Mouse (Mus musculus): ENCODE results near the gene Tpr.

DNA sequence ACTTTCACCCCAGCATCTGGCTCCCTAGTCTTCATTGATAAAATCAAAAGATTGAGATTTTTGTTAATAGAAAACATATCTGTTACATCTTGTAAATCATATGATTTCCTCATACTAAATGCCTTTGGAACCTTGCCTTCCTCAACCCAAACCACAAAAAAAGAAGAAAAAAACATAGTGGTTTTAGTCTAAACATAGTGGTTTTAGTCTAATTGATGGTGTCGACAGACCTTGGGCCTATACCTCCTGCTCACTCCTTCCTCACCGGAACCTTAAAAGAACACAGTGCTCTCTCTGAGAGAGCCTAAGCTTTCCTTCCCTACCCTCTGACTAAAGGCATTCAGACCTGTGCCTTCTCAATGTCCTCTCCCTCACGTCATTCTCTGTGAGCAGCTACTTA is 3.4 kb downstream of the Tpr start:
- TF ChIP-seq POLR2A (IDR thresholded peaks at IDR 0.05; ENCODE audit: borderline replicate concordance, extremely low read depth, low read depth, low read length) (no peak), CTCF (IDR thresholded peaks at IDR 0.05; ENCODE audit: insufficient read depth, low read length) (no peak)

All from lung, adult 2 months (tissue).